Mouse (Mus musculus): ENCODE results near the gene Sgca.

GRCm38 (mm10) chr11:94913302-94914090 lies 62.6 kb downstream of the Sgca start:
- TF ChIP-seq POLR2A (IDR thresholded peaks at IDR 0.05; ENCODE audit: borderline replicate concordance, extremely low read depth, low read depth, low read length) (no peak), CTCF (IDR thresholded peaks at IDR 0.05; ENCODE audit: insufficient read depth, low read length) (no peak)

Data from lung, adult 2 months (tissue).